8 mouse cellular contexts compared by ENCODE assay signal in the genomic region with DNA sequence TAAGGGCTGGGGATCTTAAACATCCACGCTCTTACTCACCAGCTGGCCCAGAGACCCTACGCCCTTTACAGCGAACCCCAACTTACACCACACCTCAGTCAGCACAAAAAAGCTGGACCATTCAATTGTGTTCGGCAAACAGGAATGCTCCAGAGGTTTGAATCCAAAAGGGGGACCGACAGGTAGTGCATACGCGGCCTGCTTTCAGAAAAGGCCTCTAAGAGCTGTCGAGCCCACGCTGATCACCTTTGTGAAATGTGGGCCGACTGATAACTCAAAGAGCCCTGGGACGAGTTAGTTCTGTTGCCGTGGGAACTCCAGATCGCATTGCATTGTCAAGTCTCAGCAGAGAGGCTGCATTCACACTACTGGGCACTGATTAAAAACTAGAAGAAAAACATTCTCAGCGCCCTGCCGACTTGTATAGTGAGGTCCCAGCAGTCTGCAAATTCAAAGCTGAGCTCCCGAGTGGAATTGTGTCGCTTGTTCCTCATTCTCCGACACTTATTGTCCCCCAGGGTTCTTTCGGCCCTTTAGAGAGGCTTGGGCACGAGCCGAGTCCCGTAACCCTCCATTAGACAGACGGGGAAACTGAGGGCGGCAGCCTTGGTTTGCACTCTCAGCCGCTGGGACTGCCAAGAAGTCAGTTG. TPM values are rescaled to one million over a fixed set of nuclear protein-coding genes. Genes with fewer than 3 reads are reported as not detected.
A peak's percentile ranks its signal among the peaks of the same experiment; 100 is the strongest.
DNase-seq lines count a peak whose midpoint lies in the region; ATAC-seq lines count a peak whose summit lies in the region.

No protein-coding gene starts in this region.

- H3K9ac ChIP-seq in liver, embryonic 13.5 days, result peak overlapping the region; percentile 72

- ATAC-seq in erythroblast, adult 5-6 weeks (replicated peaks; ENCODE audit: low FRiP score, poor library complexity, severe bottlenecking), result no peak; the same call in 1 of the 2 replicates
- ATAC-seq in liver, embryonic 13.5 days (ENCODE audit: low read depth), result peak; percentile 41

- H3K27ac ChIP-seq in forebrain, embryonic 10.5 days, result peak overlapping the region; percentile 98
- H3K27ac ChIP-seq in liver, embryonic 13.5 days, result peak overlapping the region; percentile 93

- 25% methylated on average over 25 of the region's 25 CpGs for WGBS in forebrain, embryonic 10.5 days
- WGBS in liver, embryonic 13.5 days (ENCODE audit: insufficient replicate concordance), result 19% methylated on average over 25 of the region's 25 CpGs

- H3K4me1 ChIP-seq in erythroblast, embryonic 14.5 days (ENCODE audit: control insufficient read depth), result peaks cover 44% of the 10 kb centered on the region
- H3K4me1 ChIP-seq in forebrain, embryonic 10.5 days, result peaks cover 66% of the 10 kb centered on the region
- peaks cover 50% of the 10 kb centered on the region for H3K4me1 ChIP-seq in liver, embryonic 13.5 days (replicated peaks)

- peak overlapping the region; percentile 87 for H3K4me2 ChIP-seq in liver, embryonic 13.5 days

- peaks cover 48% of the 10 kb centered on the region for H3K36me3 ChIP-seq in erythroblast, embryonic 14.5 days (ENCODE audit: control insufficient read depth)
- peaks cover 44% of the 10 kb centered on the region for H3K36me3 ChIP-seq in forebrain, embryonic 10.5 days (replicated peaks)
- peaks cover 45% of the 10 kb centered on the region for H3K36me3 ChIP-seq in liver, embryonic 13.5 days

- H3K4me3 ChIP-seq in erythroblast, embryonic 14.5 days (replicated peaks), result peak overlapping the region; percentile 85
- peak overlapping the region; percentile 88 for H3K4me3 ChIP-seq in forebrain, embryonic 10.5 days
- peak overlapping the region; percentile 83 for H3K4me3 ChIP-seq in liver, embryonic 13.5 days (replicated peaks)

- DNase-seq in 3T3-L1 (ENCODE audit: low read depth, low spot score), result peak; percentile 35
- peak; percentile 43 for DNase-seq in forebrain, embryonic 10.5 days (ENCODE audit: extremely low spot score, low spot score)
- peak; percentile 29 for DNase-seq in liver, embryonic 13.5 days
- no peak for DNase-seq in adrenal gland, adult (ENCODE audit: inconsistent age in 2 of 2, low spot score in 1 of 2)
- no peak for DNase-seq in kidney, postnatal 25 days
- DNase-seq in kidney, postnatal 14 days, result no peak

- no peaks in the 10 kb centered on the region for H3K9me3 ChIP-seq in erythroblast, embryonic 14.5 days (ENCODE audit: control insufficient read depth, low read length)
- no peaks in the 10 kb centered on the region for H3K9me3 ChIP-seq in forebrain, embryonic 10.5 days
- H3K9me3 ChIP-seq in liver, embryonic 13.5 days (replicated peaks), result no peaks in the 10 kb centered on the region

- no peaks in the 10 kb centered on the region for H3K27me3 ChIP-seq in erythroblast, embryonic 14.5 days (ENCODE audit: control insufficient read depth)
- H3K27me3 ChIP-seq in forebrain, embryonic 10.5 days (ENCODE audit: poor library complexity, severe bottlenecking), result peaks cover 42% of the 10 kb centered on the region
- no peaks in the 10 kb centered on the region for H3K27me3 ChIP-seq in liver, embryonic 13.5 days

RNA-seq across cellular contexts. Expression of a gene that starts 36.5 kb away (rescaled TPM):
- polyA plus RNA-seq in erythroblast, embryonic 14.5 days (2012), result not detected in 2 replicates
- total RNA-seq in erythroblast, adult 5-6 weeks (2015; ENCODE audit: low replicate concordance), result not detected in 2 replicates
- not detected in 2 replicates for total RNA-seq in erythroblast, adult 5-6 weeks (2017; ENCODE audit: low replicate concordance)
- 0.15 and 0.53 TPM in 2 replicates for polyA plus RNA-seq in forebrain, embryonic 10.5 days (2016; fragmentation: Nextera tagmentation; extraction: Ambion mirVana)
- polyA plus RNA-seq in liver, embryonic 13.5 days (2015; fragmentation: Nextera tagmentation; extraction: Ambion mirVana), result not detected in 2 replicates

RNA-seq across cellular contexts. Expression of a gene that starts 36.7 kb away (rescaled TPM):
- 0.06 TPM in 2 replicates for polyA plus RNA-seq in erythroblast, embryonic 14.5 days (2012)
- 1.9 and 4.0 TPM in 2 replicates for total RNA-seq in erythroblast, adult 5-6 weeks (2015; ENCODE audit: low replicate concordance)
- total RNA-seq in erythroblast, adult 5-6 weeks (2017; ENCODE audit: low replicate concordance), result 1.9 TPM in 1 of 2 replicates, not detected in the other
- polyA plus RNA-seq in forebrain, embryonic 10.5 days (2016; fragmentation: Nextera tagmentation; extraction: Ambion mirVana), result 7.3 and 7.8 TPM in 2 replicates
- 3.5 and 3.6 TPM in 2 replicates for polyA plus RNA-seq in liver, embryonic 13.5 days (2015; fragmentation: Nextera tagmentation; extraction: Ambion mirVana)

Comparison
In these comparisons a context has a peak if more than half of its experiments do, and no peak if none do; other contexts are left out.
1. DNase-seq: peak in 3T3-L1 (single experiment), forebrain, embryonic 10.5 days (single experiment) and liver, embryonic 13.5 days (single experiment); none in adrenal gland, adult (0 of 2), kidney, postnatal 25 days (0 of 2) and kidney, postnatal 14 days (single experiment).
2. Peak in every context shown above with its lines, with median percentiles within 50 percentile points of each other: H3K4me3 ChIP-seq.